Comparison of ENCODE assay signal across 36 mouse cellular contexts in genomic region chr3:101829881-101830616, GRCm38 (mm10). TPM values are rescaled to one million over a fixed set of nuclear protein-coding genes. Genes with fewer than 3 reads are reported as not detected.
DNase-seq lines count a peak whose midpoint lies in the region; ATAC-seq and TF ChIP-seq lines count a peak whose summit lies in the region.
"Had no signal": no experiment of that assay in that cellular context is flagged by ENCODE, and none has a peak within 500 bp of the region (broad histone marks: within the 10 kb centered on the region; RNA-seq: fewer than 3 reads in every experiment).

No protein-coding gene starts in this region.

- H3K79me2 ChIP-seq in CH12.LX (replicated peaks; ENCODE audit: control insufficient read depth, extremely low read depth, insufficient read depth, poor library complexity, severe bottlenecking), result no peaks in the 10 kb centered on the region

- H3K9me3 ChIP-seq in CH12.LX (replicated peaks; ENCODE audit: low read length), result no peaks in the 10 kb centered on the region
- no peaks in the 10 kb centered on the region for H3K9me3 ChIP-seq in stomach, embryonic 15.5 days
- H3K9me3 ChIP-seq: embryonic facial prominence, embryonic 12.5 days; forebrain, embryonic 10.5 days; G1E; heart, embryonic 13.5 days; limb, embryonic 10.5 days; limb, embryonic 15.5 days; liver, embryonic 13.5 days; midbrain, embryonic 10.5 days; midbrain, embryonic 15.5 days; neural tube, embryonic 15.5 days had no signal

- H3K27me3 ChIP-seq in CH12.LX (replicated peaks), result no peaks in the 10 kb centered on the region
- H3K27me3 ChIP-seq in stomach, embryonic 15.5 days (replicated peaks), result no peaks in the 10 kb centered on the region
- H3K27me3 ChIP-seq: embryonic facial prominence, embryonic 12.5 days; heart, embryonic 13.5 days; limb, embryonic 15.5 days; liver, embryonic 13.5 days; midbrain, embryonic 15.5 days; neural tube, embryonic 15.5 days had no signal

- in situ Hi-C loops in CH12.LX (cut with MboI; ENCODE audit: low pct_ligation_motif_present, low pct_unique_long_range_greater_than_20kb, low sequenced_read_pairs), result loop anchor here (5.0 kb wide), 1 partner anchor 32 kb away; no protein-coding TSS in a partner anchor

- H3K9ac ChIP-seq in CH12.LX (ENCODE audit: insufficient read depth, low read depth), result peak overlapping the region; percentile 73
- H3K9ac ChIP-seq in stomach, embryonic 15.5 days, result no peak overlapping the region
- H3K9ac ChIP-seq: embryonic facial prominence, embryonic 12.5 days; hindbrain, embryonic 14.5 days; limb, embryonic 15.5 days; liver, embryonic 13.5 days; midbrain, embryonic 15.5 days; neural tube, embryonic 15.5 days had no signal

- dilution Hi-C loops in CH12.LX (cut with MboI; ENCODE audit: extremely low pct_ligation_motif_present, extremely low pct_unique_long_range_greater_than_20kb, low sequenced_read_pairs), result no loop called here

- peak; percentile 6 for DNase-seq in CD4-positive helper T cell, adult 2 months (ENCODE audit: low read depth, low spot score)
- peak; percentile 94 for DNase-seq in CH12.LX (ENCODE audit: extremely low read depth)
- DNase-seq in induced T-regulatory cell, adult 2 months (ENCODE audit: low read depth), result peak; percentile 16
- DNase-seq in urinary bladder, adult 2 months (ENCODE audit: low spot score), result no peak
- DNase-seq in testis, postnatal 14 days (ENCODE audit: low spot score), result no peak
- DNase-seq in left cerebral cortex, postnatal 4 days, result no peak
- DNase-seq: adrenal gland, adult 2 months; adrenal gland, postnatal 36 days; B cell, adult 2 months; cerebellum, adult 18-20 months; cerebellum, postnatal 25 days; gastrocnemius, adult 2 months; heart, adult 2 months; heart, postnatal 10 days; kidney, adult 11 months; kidney, postnatal 36 days; liver, embryonic 13.5 days; lung, adult 18-20 months; lung, postnatal 4 days; retina, postnatal 1 day; right cerebral cortex, postnatal 14 days had no signal

- peak overlapping the region; percentile 71 for H3K4me2 ChIP-seq in CH12.LX (ENCODE audit: insufficient read depth, low read depth, poor library complexity, severe bottlenecking)
- no peak overlapping the region for H3K4me2 ChIP-seq in stomach, embryonic 15.5 days
- H3K4me2 ChIP-seq: embryonic facial prominence, embryonic 12.5 days; heart, embryonic 13.5 days; hindbrain, embryonic 14.5 days; limb, embryonic 15.5 days; liver, embryonic 13.5 days; midbrain, embryonic 15.5 days; neural tube, embryonic 15.5 days had no signal

- peaks cover 45 to 68% of the 10 kb centered on the region in 2 experiments for H3K4me1 ChIP-seq in CH12.LX (ENCODE audit: control insufficient read depth in 1 of 2, insufficient read depth in 2 of 2)
- peaks cover 14% of the 10 kb centered on the region for H3K4me1 ChIP-seq in stomach, embryonic 15.5 days
- H3K4me1 ChIP-seq: liver, embryonic 13.5 days; midbrain, embryonic 15.5 days; neural tube, embryonic 15.5 days had no signal

- TF ChIP-seq RAD21 in CH12.LX (IDR thresholded peaks at IDR 0.05; ENCODE audit: low read depth, low read length), result no peak

- peak; percentile 89 for TF ChIP-seq EP300 in CH12.LX (IDR thresholded peaks at IDR 0.05; ENCODE audit: low read length)

- intact Hi-C loops in left cerebral cortex, postnatal 4 days (cut with DNase I), result no loop called here

- peak overlapping the region; percentile 29 to 57 (median 49) for H3K4me3 ChIP-seq in CH12.LX (replicated peaks in 1 of 3; ENCODE audit: low read depth in 2 of 3, low read length in 2 of 3, poor library complexity in 1 of 3)
- no peak overlapping the region for H3K4me3 ChIP-seq in stomach, embryonic 15.5 days (replicated peaks)
- H3K4me3 ChIP-seq: embryonic facial prominence, embryonic 12.5 days; forebrain, embryonic 10.5 days; gastrocnemius, adult 2 months; heart, adult 2 months; heart, embryonic 13.5 days; limb, embryonic 10.5 days; limb, embryonic 15.5 days; liver, embryonic 13.5 days; midbrain, embryonic 10.5 days; midbrain, embryonic 15.5 days; neural tube, embryonic 15.5 days had no signal

- H3K27ac ChIP-seq in CH12.LX (ENCODE audit: insufficient read depth, low read depth), result peak overlapping the region; percentile 98
- H3K27ac ChIP-seq in stomach, embryonic 15.5 days, result peak overlapping the region; percentile 69; the same call in 1 of the 2 replicates
- H3K27ac ChIP-seq: embryonic facial prominence, embryonic 12.5 days; forebrain, embryonic 10.5 days; gastrocnemius, adult 2 months; heart, adult 2 months; heart, embryonic 13.5 days; hindbrain, embryonic 14.5 days; limb, embryonic 10.5 days; limb, embryonic 15.5 days; liver, embryonic 13.5 days; midbrain, embryonic 10.5 days; midbrain, embryonic 15.5 days; neural tube, embryonic 15.5 days had no signal

- 70% methylated on average over 10 of the region's 10 CpGs for WGBS in stomach, embryonic 15.5 days

- no peak for ATAC-seq in stomach, embryonic 15.5 days (ENCODE audit: insufficient read depth, low FRiP score, low read depth)
- ATAC-seq: forebrain, embryonic 16.5 days; lung, postnatal 0 days; midbrain, embryonic 15.5 days had no signal

- peak; percentile 44; the same call in 1 of the 2 replicates for TF ChIP-seq POLR2A in CH12.LX (IDR thresholded peaks at IDR 0.05; ENCODE audit: low read depth, low read length)

- H3K36me3 ChIP-seq in CH12.LX (replicated peaks in 1 of 2; ENCODE audit: control insufficient read depth in 1 of 2, insufficient read depth in 1 of 2, low read length in 1 of 2), result peaks cover 0 to 17% of the 10 kb centered on the region in 2 experiments
- H3K36me3 ChIP-seq in stomach, embryonic 15.5 days, result no peaks in the 10 kb centered on the region
- H3K36me3 ChIP-seq: embryonic facial prominence, embryonic 12.5 days; forebrain, embryonic 10.5 days; G1E; heart, embryonic 13.5 days; limb, embryonic 10.5 days; limb, embryonic 15.5 days; liver, embryonic 13.5 days; midbrain, embryonic 10.5 days; midbrain, embryonic 15.5 days; neural tube, embryonic 15.5 days had no signal

- no peak for TF ChIP-seq CTCF in CH12.LX (conservative IDR thresholded peaks at IDR 0.05 in 1 of 2, IDR thresholded peaks at IDR 0.05 in 1 of 2; ENCODE audit: low read depth in 2 of 2, low read length in 2 of 2)

TF ChIP-seq in CH12.LX, 34 proteins besides CTCF, POLR2A, EP300 and RAD21 (continues in another document):
- TF ChIP-seq MAZ (IDR thresholded peaks at IDR 0.05; ENCODE audit: low read depth, low read length) (peak; percentile 70; the same call in 1 of the 2 replicates), CHD2 (IDR thresholded peaks at IDR 0.05; ENCODE audit: low read length) (peak; percentile 12; the same call in 1 of the 2 replicates), RCOR1 (conservative IDR thresholded peaks at IDR 0.05; ENCODE audit: low read depth, low read length) (0 out of 2 replicates have a peak, but pooled peaks have one; percentile 20), TCF12 (IDR thresholded peaks at IDR 0.05; ENCODE audit: low read depth, low read length) (peak; percentile 76), USF2 (conservative IDR thresholded peaks at IDR 0.05; ENCODE audit: low read depth, low read length) (no peak), BHLHE40 (IDR thresholded peaks at IDR 0.05; ENCODE audit: low read depth, low read length) (peak; percentile 65), GABPA (IDR thresholded peaks at IDR 0.05; ENCODE audit: insufficient replicate concordance, low read depth, low read length) (no peak), TBP (conservative IDR thresholded peaks at IDR 0.05; ENCODE audit: low read depth, low read length) (peak; percentile 71; the same call in 1 of the 2 replicates), HCFC1 (IDR thresholded peaks at IDR 0.05; ENCODE audit: low read depth, low read length) (0 out of 2 replicates have a peak, but pooled peaks have one; percentile 25), MAX (IDR thresholded peaks at IDR 0.05; ENCODE audit: low read length) (peak; percentile 33; the same call in 1 of the 2 replicates), NRF1 (IDR thresholded peaks at IDR 0.05; ENCODE audit: low read depth, low read length) (peak; percentile 23; the same call in 1 of the 2 replicates), ZC3H11A (IDR thresholded peaks at IDR 0.05; ENCODE audit: low read depth, low read length) (no peak), MYC (IDR thresholded peaks at IDR 0.05; ENCODE audit: low read depth, low read length) (peak; percentile 20), PAX5 (IDR thresholded peaks at IDR 0.05; ENCODE audit: low read length) (no peak), SIN3A (IDR thresholded peaks at IDR 0.05; ENCODE audit: low read length) (peak; percentile 60), ZNF384 (IDR thresholded peaks at IDR 0.05; ENCODE audit: low read depth, low read length) (no peak), MEF2A (IDR thresholded peaks at IDR 0.05; ENCODE audit: borderline replicate concordance, low read depth, low read length) (peak; percentile 72; the same call in 1 of the 2 replicates), UBTF (IDR thresholded peaks at IDR 0.05; ENCODE audit: low read depth, low read length) (no peak), E2F4 (IDR thresholded peaks at IDR 0.05; ENCODE audit: insufficient replicate concordance, low read depth, low read length) (no peak), POLR2AphosphoS2 (IDR thresholded peaks at IDR 0.05; ENCODE audit: low read depth, low read length) (no peak), MXI1 (IDR thresholded peaks at IDR 0.05; ENCODE audit: low read depth, low read length) (peak; percentile 92), JUN (IDR thresholded peaks at IDR 0.05; ENCODE audit: insufficient read depth, low read depth, low read length) (no peak), ZMIZ1 (IDR thresholded peaks at IDR 0.05; ENCODE audit: low read depth, low read length) (peak; percentile 79; the same call in 1 of the 2 replicates), ETS1 (conservative IDR thresholded peaks at IDR 0.05; ENCODE audit: low read depth, low read length) (peak; percentile 85), ZKSCAN1 (IDR thresholded peaks at IDR 0.05; ENCODE audit: borderline replicate concordance, low read depth, low read length) (no peak), SMC3 (IDR thresholded peaks at IDR 0.05; ENCODE audit: low read depth, low read length) (no peak), MAFK (IDR thresholded peaks at IDR 0.05; ENCODE audit: insufficient replicate concordance, low read length) (no peak), ELF1 (IDR thresholded peaks at IDR 0.05; ENCODE audit: low read depth, low read length) (peak; percentile 69), IRF4 (IDR thresholded peaks at IDR 0.05; ENCODE audit: low read depth, low read length) (peak; percentile 87), NELFE (IDR thresholded peaks at IDR 0.05; ENCODE audit: low read depth, low read length) (no peak; the same call in 1 of the 2 replicates)

RNA-seq across cellular contexts. Expression of gene Mab21l3, which starts 18.7 kb away (rescaled TPM):
- total RNA-seq in CH12.LX (2012; rRNA removed) (2.0 and 2.8 TPM in 2 replicates), CH12.LX (2014; rRNA removed) (3.4 and 3.5 TPM in 2 replicates)
- polyA plus RNA-seq in CH12.LX (2012; ENCODE audit: insufficient read length, low read depth), result 1.9 and 2.1 TPM in 2 replicates
- 4.1 and 5.8 TPM in 2 replicates for polyA plus RNA-seq in stomach, embryonic 15.5 days (2015; fragmentation: Nextera tagmentation; extraction: Ambion mirVana)
- 1.7 and 2.2 TPM in 2 replicates for polyA plus RNA-seq in urinary bladder, adult 2 months (2012; rRNA removed)
- under 1 TPM; 0.16 to 0.28 TPM for total RNA-seq in left cerebral cortex, postnatal 4 days (2021)
- total RNA-seq: gastrocnemius, adult 2 months; heart, adult 2 months; hematopoietic stem cell, adult 5-6 weeks; layer of hippocampus, adult 8-10 months had no signal
- polyA plus RNA-seq: G1E had no signal

Comparison
In these comparisons a context has a peak if more than half of its experiments do, and no peak if none do; other contexts are left out.
1. DNase-seq: peak in CD4-positive helper T cell, adult 2 months (single experiment), CH12.LX (single experiment) and induced T-regulatory cell, adult 2 months (single experiment); none in urinary bladder, adult 2 months (single experiment), testis, postnatal 14 days (single experiment) and left cerebral cortex, postnatal 4 days (single experiment).